Mouse (Mus musculus) neural tube, embryonic 14.5 days (tissue): ENCODE results near the gene Scml4. TPM values are rescaled to one million over a fixed set of nuclear protein-coding genes. Genes with fewer than 3 reads are reported as not detected.

Experiments
- ATAC-seq: fragments of 200-750 bp; cut with Nextera tagmentation; 2 replicates; pipeline ENCODE4 v1.8.0; 2017; ENCODE audit warnings: low read depth, mild to moderate bottlenecking, moderate TSS enrichment, moderate library complexity
- H3K27ac ChIP-seq: fragments of 300-500 bp; sonication (generic); 2 replicates; pipeline ENCODE4 v1.5.1; 2014; ENCODE audit warnings: low read depth, mild to moderate bottlenecking, control low read depth, low read length, moderate library complexity, mixed read lengths
- H3K27me3 ChIP-seq: fragments of 300-500 bp; sonication (generic); 2 replicates; pipeline ENCODE4 v1.6.1; 2014; ENCODE audit warnings: low read length; ENCODE audit not compliant: control insufficient read depth, insufficient read depth
- H3K36me3 ChIP-seq: fragments of 300-500 bp; sonication (generic); 2 replicates; pipeline ENCODE4 v1.6.1; 2014; ENCODE audit warnings: low read length, mixed read lengths; ENCODE audit not compliant: control insufficient read depth, insufficient read depth
- H3K4me1 ChIP-seq: fragments of 300-500 bp; sonication (generic); 2 replicates; pipeline ENCODE4 v1.6.1; 2014; ENCODE audit warnings: low read length; ENCODE audit not compliant: control insufficient read depth, insufficient read depth
- H3K4me2 ChIP-seq: fragments of 300-500 bp; sonication (generic); 2 replicates; pipeline ENCODE4 v1.6.1; 2014; ENCODE audit warnings: mild to moderate bottlenecking, low read depth, low read length, control low read depth
- H3K4me3 ChIP-seq: fragments of 300-500 bp; sonication (generic); 2 replicates; pipeline ENCODE4 v1.5.1; 2014; ENCODE audit warnings: low read depth, low read length, control low read depth, mixed read lengths
- H3K9ac ChIP-seq: fragments of 300-500 bp; sonication (generic); replicated peaks from 2 replicates; pipeline ENCODE4 v1.6.1; 2014; ENCODE audit warnings: low read depth, mild to moderate bottlenecking, control low read depth, low read length, mixed read lengths
- H3K9me3 ChIP-seq: fragments of 300-500 bp; sonication (generic); 2 replicates; pipeline ENCODE4 v1.6.1; 2016; ENCODE audit warnings: low read length; ENCODE audit not compliant: control insufficient read depth
- WGBS: fragments of 180-500 bp; shearing (Covaris S2); extraction: QIAGEN DNeasy Blood & Tissue Kit; methylation state at CpG from one replicate; pipeline ENCODE4 v1.1.7; 2014; 5-methylcytosine and 5-hydroxymethylcytosine counted together
- polyA plus RNA-seq: library from polyadenylated mRNA; unstranded; fragments of >200 nt; fragmentation: Nextera tagmentation; extraction: Ambion mirVana; gene quantifications from 2 replicates; pipeline ENCODE4 v1.2.1, GENCODE M21; 2014

The Scml4 gene
- polyA plus RNA-seq, 1 experiment from 2014 or later = 7.4 TPM

DNA sequence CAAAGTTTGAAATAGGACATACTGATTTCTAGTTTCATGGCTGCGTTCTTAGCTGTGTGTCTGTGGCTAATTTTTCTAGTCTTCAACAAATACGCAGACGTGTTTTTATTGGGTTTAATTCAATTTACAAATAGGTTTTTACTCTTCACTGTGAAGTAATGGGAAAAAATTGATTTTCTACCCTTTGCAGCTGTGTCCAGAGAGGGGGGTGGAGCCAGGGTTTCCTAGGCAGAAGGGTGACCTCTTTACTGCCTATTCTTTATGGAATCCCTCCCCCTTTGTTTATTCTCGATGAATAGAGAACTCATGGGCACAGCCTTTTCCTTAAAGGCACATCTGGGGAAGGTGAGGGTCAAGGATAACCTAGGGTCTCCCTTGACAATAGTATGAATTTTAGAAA, 98.5 kb downstream of the Scml4 start:
- peak overlapping the region; percentile 48 for H3K4me2 ChIP-seq
- H3K36me3 ChIP-seq = no peaks in the 10 kb centered on the region
- H3K9me3 ChIP-seq = no peaks in the 10 kb centered on the region
- peak; percentile 41; the same call in 1 of the 2 replicates for ATAC-seq
- no peak overlapping the region; the same call in 1 of the 2 replicates for H3K4me3 ChIP-seq
- 26% methylated on average over 4 of the region's 4 CpGs for WGBS
- 0 out of 2 replicates have a peak, but pooled peaks cover 6% of the 10 kb centered on the region for H3K4me1 ChIP-seq
- no peak overlapping the region for H3K27ac ChIP-seq
- no peak overlapping the region for H3K9ac ChIP-seq
- no peaks in the 10 kb centered on the region for H3K27me3 ChIP-seq

DNA sequence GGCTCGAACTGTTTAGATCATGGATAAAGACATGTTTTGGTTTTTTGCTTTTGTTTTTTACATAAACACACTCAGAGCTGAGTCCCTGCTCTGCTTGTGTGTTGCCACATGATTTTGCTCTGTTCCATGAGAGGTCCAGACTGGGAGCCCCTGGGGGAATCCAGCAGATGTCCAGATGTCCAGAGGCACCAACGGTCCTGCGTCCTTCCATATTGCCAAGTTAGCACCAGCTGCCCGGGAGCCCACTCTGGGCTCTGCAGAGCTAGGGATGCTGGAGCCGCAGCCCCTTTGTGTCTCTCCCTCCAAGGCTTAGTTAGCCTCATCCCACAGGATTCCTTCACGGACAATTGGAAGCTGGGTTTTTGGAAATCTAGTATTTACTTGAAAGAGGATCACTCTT, 101.6 kb downstream of the Scml4 start:
- Histone ChIP-seq H3K4me3 (no peak overlapping the region), H3K4me1 (0 out of 2 replicates have a peak, but pooled peaks cover 6% of the 10 kb centered on the region), H3K27ac (no peak overlapping the region), H3K9ac (no peak overlapping the region), H3K4me2 (no peak overlapping the region), H3K9me3 (no peaks in the 10 kb centered on the region), H3K36me3 (no peaks in the 10 kb centered on the region), H3K27me3 (no peaks in the 10 kb centered on the region)
- ATAC-seq = no peak
- WGBS = 62% methylated on average over 6 of the region's 6 CpGs

DNA sequence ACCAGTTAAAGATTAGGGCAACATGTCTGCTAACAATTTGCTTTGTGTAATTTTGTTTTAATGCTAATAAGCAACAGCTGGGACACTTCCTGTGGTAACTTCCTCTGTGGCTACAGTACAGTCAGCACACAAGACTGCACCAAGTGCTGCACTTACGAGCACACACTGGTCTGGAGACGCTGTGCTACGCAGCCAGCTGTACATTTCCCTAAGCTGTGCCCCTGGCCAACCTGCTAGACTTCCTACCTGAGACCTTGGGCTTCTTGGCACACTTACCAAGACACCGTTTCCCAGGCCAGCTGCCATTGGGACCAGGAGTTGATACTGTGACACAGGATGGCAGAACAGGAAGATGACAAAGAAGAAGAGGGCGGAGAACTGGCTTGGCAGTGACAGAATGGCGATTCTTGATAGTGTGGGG, 102.0 kb downstream of the Scml4 start:
- ATAC-seq = no peak
- 87% methylated on average over 6 of the region's 6 CpGs for WGBS
- Histone ChIP-seq H3K4me1 (0 out of 2 replicates have a peak, but pooled peaks cover 6% of the 10 kb centered on the region), H3K9ac (no peak overlapping the region), H3K4me2 (no peak overlapping the region), H3K9me3 (no peaks in the 10 kb centered on the region), H3K4me3 (no peak overlapping the region), H3K27ac (no peak overlapping the region), H3K27me3 (no peaks in the 10 kb centered on the region), H3K36me3 (no peaks in the 10 kb centered on the region)

DNA sequence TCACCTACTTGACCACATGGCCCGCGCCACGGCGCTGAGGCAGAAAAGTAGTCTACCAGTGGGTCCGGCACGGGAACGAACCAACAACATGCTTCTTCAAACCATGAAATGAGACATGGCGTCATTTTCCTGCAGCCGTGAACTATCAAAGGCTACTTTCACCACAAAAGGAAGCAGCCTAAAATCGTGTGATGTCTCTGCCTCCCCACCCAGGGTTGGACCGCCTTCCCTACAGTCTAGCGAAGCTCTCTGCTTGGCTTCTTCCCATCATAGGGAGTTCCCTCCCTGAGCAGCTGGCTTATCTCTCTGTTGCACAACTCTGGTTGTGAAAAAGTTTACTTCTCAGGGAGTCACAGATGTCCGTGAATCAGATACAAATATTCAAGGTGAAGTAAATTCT, 102.5 kb downstream of the Scml4 start:
- no peak for ATAC-seq
- Histone ChIP-seq H3K36me3 (no peaks in the 10 kb centered on the region), H3K4me2 (no peak overlapping the region), H3K4me1 (0 out of 2 replicates have a peak, but pooled peaks cover 6% of the 10 kb centered on the region), H3K9me3 (no peaks in the 10 kb centered on the region), H3K27ac (no peak overlapping the region), H3K4me3 (no peak overlapping the region), H3K9ac (no peak overlapping the region), H3K27me3 (no peaks in the 10 kb centered on the region)
- 95% methylated on average over 13 of the region's 13 CpGs for WGBS

DNA sequence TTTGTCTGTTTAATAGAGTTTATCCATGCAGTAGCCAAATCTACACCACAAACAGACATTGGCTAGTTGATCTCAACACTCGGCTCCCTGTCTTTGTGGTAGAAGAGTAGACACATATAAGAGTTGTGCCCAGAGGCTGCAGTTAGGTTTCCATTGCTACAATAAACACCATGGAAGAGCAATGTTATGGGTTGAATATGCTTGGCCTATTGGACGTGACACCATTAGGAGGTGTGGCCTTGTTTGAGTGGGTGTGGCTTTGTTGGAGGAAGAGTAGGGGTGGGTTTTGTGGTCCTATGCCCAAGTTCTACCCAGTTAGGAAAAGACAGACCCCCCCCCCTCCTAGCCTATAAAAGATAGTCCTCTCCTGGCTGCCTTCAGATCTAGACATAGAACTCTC, 102.9 kb downstream of the Scml4 start:
- Histone ChIP-seq H3K9me3 (no peaks in the 10 kb centered on the region), H3K36me3 (no peaks in the 10 kb centered on the region), H3K27ac (no peak overlapping the region), H3K4me2 (no peak overlapping the region), H3K4me1 (0 out of 2 replicates have a peak, but pooled peaks cover 4% of the 10 kb centered on the region), H3K9ac (no peak overlapping the region), H3K27me3 (no peaks in the 10 kb centered on the region), H3K4me3 (no peak overlapping the region)
- 92% methylated on average over 2 of the region's 2 CpGs for WGBS
- ATAC-seq = no peak

DNA sequence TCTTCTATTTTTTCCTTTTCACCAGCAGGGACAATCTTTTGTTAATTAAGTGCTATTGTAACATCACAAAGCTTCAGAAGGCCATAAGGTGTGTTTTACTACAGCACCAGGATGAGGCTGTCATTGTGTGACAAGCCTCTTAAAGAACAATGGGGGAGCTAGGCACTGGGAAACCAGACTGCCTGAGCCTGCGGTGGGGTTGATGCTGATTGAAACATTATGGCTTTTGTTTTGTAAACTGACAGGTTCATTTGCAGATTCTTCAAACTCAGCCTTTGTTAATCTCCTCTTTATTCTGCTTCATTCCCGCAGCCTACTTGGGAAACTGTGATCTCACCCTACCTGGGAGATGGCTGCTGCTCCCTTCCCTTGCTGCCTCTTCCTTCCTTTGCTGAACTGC, 108.2 kb downstream of the Scml4 start:
- ATAC-seq = no peak
- Histone ChIP-seq H3K27me3 (no peaks in the 10 kb centered on the region), H3K9me3 (no peaks in the 10 kb centered on the region), H3K27ac (no peak overlapping the region), H3K36me3 (no peaks in the 10 kb centered on the region), H3K4me2 (no peak overlapping the region), H3K9ac (no peak overlapping the region), H3K4me1 (no peaks in the 10 kb centered on the region), H3K4me3 (no peak overlapping the region)
- 10% methylated on average over 2 of the region's 2 CpGs for WGBS

DNA sequence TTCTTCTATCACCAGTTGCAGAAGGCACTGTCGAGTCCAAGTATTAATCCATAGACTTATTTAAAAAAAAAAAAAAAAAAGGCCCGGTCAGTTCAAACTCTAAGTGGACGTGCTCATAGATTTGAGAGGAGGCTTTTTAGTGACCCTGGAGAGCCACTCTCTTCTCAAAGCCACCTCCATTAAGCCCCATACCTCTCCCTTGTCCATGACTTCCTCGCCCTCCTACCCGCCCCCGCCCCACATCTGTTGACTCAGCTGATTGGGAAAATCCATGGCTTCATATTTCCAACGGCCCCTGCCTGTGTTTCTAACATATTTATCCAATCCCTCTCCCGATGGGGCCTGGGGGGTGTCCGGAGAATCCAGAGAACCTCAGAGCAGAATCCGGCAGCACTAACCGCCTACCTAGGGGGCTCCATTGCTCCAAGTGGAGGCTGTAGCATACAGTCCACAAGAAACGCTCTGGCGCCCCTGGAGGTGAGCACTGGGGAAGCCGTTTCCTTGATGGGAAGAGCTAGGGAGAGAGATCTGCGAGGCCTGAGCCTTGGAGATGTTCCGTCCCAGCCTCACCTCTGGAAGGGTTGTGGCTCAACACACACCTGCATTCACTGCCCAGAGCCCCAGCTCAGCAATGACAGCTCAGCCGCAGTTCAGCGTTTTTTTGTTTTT, 112.5 kb downstream of the Scml4 start:
- Histone ChIP-seq H3K4me3 (no peak overlapping the region), H3K36me3 (no peaks in the 10 kb centered on the region), H3K4me2 (no peak overlapping the region), H3K9ac (no peak overlapping the region), H3K27ac (no peak overlapping the region), H3K27me3 (no peaks in the 10 kb centered on the region), H3K4me1 (no peaks in the 10 kb centered on the region), H3K9me3 (no peaks in the 10 kb centered on the region)
- peak; percentile 79 for ATAC-seq
- WGBS = 36% methylated on average over 18 of the region's 18 CpGs

DNA sequence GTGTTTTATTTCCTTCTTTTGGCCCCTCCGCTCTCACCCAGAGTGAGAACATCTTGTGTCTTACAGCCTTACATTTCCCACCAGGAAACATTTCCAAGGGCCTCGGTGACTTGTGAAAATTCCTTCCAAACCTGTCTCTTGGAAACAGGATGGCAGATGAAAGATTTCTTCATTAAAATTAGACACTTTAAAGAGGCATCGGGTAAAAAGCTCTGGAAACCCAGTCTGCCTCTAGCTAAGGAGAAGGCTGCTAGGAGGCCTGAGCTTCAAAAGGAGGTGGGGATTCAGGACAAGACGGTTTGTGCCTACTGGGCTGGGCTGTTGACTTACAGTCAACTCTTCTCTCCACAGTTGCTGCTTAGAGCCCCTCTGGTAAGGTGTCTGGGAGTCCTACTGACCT, 113.4 kb downstream of the Scml4 start:
- H3K4me3 ChIP-seq = no peak overlapping the region
- WGBS = 50% methylated on average over 4 of the region's 4 CpGs
- H3K36me3 ChIP-seq = no peaks in the 10 kb centered on the region
- no peak for ATAC-seq
- H3K9me3 ChIP-seq = no peaks in the 10 kb centered on the region
- H3K4me1 ChIP-seq = no peaks in the 10 kb centered on the region
- no peak overlapping the region for H3K9ac ChIP-seq
- no peaks in the 10 kb centered on the region for H3K27me3 ChIP-seq
- H3K4me2 ChIP-seq = no peak overlapping the region
- no peak overlapping the region for H3K27ac ChIP-seq

DNA sequence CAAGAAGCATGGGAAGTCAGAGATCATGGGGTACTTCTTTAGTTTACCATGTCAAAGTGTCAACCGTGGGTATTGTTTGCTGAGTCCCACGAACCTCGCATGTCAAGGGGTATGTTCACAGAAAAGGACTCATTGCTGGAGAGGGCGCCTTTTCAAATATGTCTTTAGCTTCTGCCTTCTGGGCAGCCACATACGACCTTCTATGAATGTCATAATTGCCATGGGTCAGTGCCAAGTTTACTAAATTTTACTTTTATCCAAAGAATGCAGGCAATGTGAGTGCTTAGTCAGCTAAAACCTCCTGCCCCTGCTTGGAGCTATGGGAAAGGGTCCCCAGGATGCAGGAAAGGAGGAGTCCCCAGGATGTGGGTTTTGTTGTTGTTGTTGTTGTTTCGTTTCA, 116.4 kb downstream of the Scml4 start:
- Histone ChIP-seq H3K4me1 (no peaks in the 10 kb centered on the region), H3K4me2 (no peak overlapping the region), H3K27ac (no peak overlapping the region), H3K9ac (no peak overlapping the region), H3K4me3 (no peak overlapping the region), H3K9me3 (no peaks in the 10 kb centered on the region), H3K27me3 (no peaks in the 10 kb centered on the region), H3K36me3 (no peaks in the 10 kb centered on the region)
- 92% methylated on average over 6 of the region's 6 CpGs for WGBS
- no peak for ATAC-seq
